Mouse (Mus musculus) lung, embryonic 16.5 days (tissue): ENCODE data around the gene Crygd. TPM values are rescaled to one million over a fixed set of nuclear protein-coding genes. Genes with fewer than 3 reads are reported as not detected.
"Not testable (repeated sequence)": the region's sequence is repeated elsewhere in the genome, so short reads cannot be mapped to it uniquely, and the experiment has no call there.

ENCODE experiments used
- ATAC-seq: fragments of 200-750 bp; cut with Nextera tagmentation; 2 replicates; pipeline ENCODE4 v1.8.0; 2017; ENCODE audit warnings: low read depth, mild to moderate bottlenecking, moderate library complexity
- H3K27ac ChIP-seq: fragments of 300-500 bp; sonication (generic); 2 replicates; pipeline ENCODE4 v1.5.1; 2014; ENCODE audit warnings: mild to moderate bottlenecking, control low read depth, low read length
- H3K27me3 ChIP-seq: fragments of 300-500 bp; sonication (generic); 2 replicates; pipeline ENCODE4 v1.6.1; 2014; ENCODE audit warnings: low read depth, low read length, mixed read lengths; ENCODE audit not compliant: control insufficient read depth, insufficient read depth
- H3K36me3 ChIP-seq: fragments of 300-500 bp; sonication (generic); 2 replicates; pipeline ENCODE4 v1.6.1; 2014; ENCODE audit warnings: low read length; ENCODE audit not compliant: control insufficient read depth, insufficient read depth
- H3K4me1 ChIP-seq: fragments of 300-500 bp; sonication (generic); replicated peaks from 2 replicates; pipeline ENCODE4 v1.6.1; 2014; ENCODE audit warnings: low read length, mixed read lengths; ENCODE audit not compliant: control insufficient read depth, insufficient read depth
- H3K4me2 ChIP-seq: fragments of 300-500 bp; sonication (generic); 2 replicates; pipeline ENCODE4 v1.6.1; 2014; ENCODE audit warnings: low read depth, low read length, control low read depth
- H3K4me3 ChIP-seq: fragments of 300-500 bp; sonication (generic); 2 replicates; pipeline ENCODE4 v1.5.1; 2014; ENCODE audit warnings: mild to moderate bottlenecking, low read length, control low read depth
- H3K9ac ChIP-seq: fragments of 300-500 bp; sonication (generic); 2 replicates; pipeline ENCODE4 v1.6.1; 2014; ENCODE audit warnings: low read length, control low read depth
- H3K9me3 ChIP-seq: fragments of 300-500 bp; sonication (generic); 2 replicates; pipeline ENCODE4 v1.6.1; 2016; ENCODE audit warnings: low read length; ENCODE audit not compliant: control insufficient read depth
- WGBS: fragments of 180-500 bp; shearing (Covaris S2); extraction: QIAGEN DNeasy Blood & Tissue Kit; methylation state at CpG from one replicate; pipeline ENCODE4 v1.1.7; 2014; 5-methylcytosine and 5-hydroxymethylcytosine counted together
- polyA plus RNA-seq: library from polyadenylated mRNA; unstranded; fragments of >200 nt; fragmentation: Nextera tagmentation; extraction: Ambion mirVana; gene quantifications from 2 replicates; pipeline ENCODE4 v1.2.1, GENCODE M21; 2015

Crygd gene
- polyA plus RNA-seq, 1 experiment from 2014 or later, result not detected

DNA sequence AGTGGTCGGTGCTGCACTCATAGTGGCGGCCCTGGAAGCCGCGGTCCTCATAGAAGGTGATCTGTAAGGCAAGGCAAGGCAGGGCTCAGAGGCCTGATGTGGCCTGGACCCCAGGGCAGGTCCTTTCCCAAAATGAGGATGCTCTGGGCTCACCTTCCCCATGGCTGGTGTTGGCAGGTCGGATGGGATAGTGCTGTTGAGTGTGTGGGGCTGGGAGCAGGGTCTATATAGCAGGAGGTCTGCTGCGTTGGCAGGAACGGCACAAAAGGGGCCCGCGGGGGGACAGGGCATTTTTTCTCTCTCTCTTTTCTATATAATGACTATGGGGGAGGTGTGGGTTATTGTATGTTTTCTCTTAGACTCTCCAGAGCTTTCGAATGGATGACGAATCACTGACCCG lies 12.3 kb downstream of the Crygd start, which contains the start of gene Cryge:
Gene Cryge (minus strand): TSS at position 198 of the 400 bp plus-strand sequence.
- 45% methylated on average over 10 of the region's 12 CpGs for WGBS
- H3K27ac ChIP-seq, H3K9me3 ChIP-seq, H3K4me3 ChIP-seq, H3K9ac ChIP-seq, H3K27me3 ChIP-seq, ATAC-seq, H3K4me2 ChIP-seq, H3K4me1 ChIP-seq, H3K36me3 ChIP-seq: not testable (repeated sequence)

- no peak overlapping the region for H3K4me3 ChIP-seq
- 51% methylated on average over 12 of the region's 12 CpGs for WGBS
- H3K9ac ChIP-seq, result no peak overlapping the region
- no peaks in the 10 kb centered on the region for H3K27me3 ChIP-seq
- no peak for ATAC-seq
- no peaks in the 10 kb centered on the region for H3K4me1 ChIP-seq
- no peaks in the 10 kb centered on the region for H3K9me3 ChIP-seq
- H3K36me3 ChIP-seq, result no peaks in the 10 kb centered on the region
- no peak overlapping the region for H3K4me2 ChIP-seq
- no peak overlapping the region for H3K27ac ChIP-seq
Measured at GRCm38 (mm10) chr1:65048781-65049180, 14.5 kb downstream of the Crygd start.

DNA sequence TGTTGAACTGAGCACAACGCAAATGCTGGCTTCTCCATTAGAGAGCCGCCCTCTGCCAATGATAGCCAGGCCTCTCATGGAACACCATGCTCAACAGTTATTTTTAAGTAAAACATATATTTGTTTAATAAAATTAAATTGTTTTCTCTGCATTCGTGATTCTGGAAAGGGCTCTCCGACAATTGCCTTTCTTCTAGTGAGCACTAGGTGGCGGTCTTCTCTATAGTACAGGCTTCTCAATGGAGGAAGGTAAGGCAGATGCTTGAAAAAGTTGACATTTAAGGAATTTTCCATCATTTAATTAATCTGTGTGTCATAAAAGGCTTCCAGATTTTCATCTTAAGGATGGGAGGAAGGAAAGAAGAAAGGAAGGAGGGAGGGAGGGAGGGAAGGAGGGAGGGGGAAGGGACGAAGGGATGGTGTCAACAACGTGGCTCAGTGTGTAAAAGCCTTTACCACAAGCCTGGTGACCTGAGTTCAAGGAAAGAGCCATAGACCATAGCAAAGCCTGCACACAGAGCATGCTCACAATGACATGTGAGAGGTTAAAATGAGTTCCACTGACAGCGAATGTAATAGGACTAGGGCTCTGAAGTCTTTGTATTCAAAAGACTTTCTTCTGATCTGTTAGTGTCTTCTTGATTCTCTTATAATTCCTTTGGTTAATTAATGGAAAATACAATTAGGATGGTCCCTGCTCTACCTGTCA lies 16.7 kb downstream of the Crygd start:
- ATAC-seq, result no peak
- Histone ChIP-seq H3K27ac (no peak overlapping the region), H3K4me3 (no peak overlapping the region), H3K9me3 (no peaks in the 10 kb centered on the region), H3K27me3 (no peaks in the 10 kb centered on the region), H3K9ac (no peak overlapping the region), H3K36me3 (no peaks in the 10 kb centered on the region), H3K4me1 (no peaks in the 10 kb centered on the region), H3K4me2 (no peak overlapping the region; the same call in 1 of the 2 replicates)
- WGBS, result 36% methylated on average over 8 of the region's 8 CpGs

DNA sequence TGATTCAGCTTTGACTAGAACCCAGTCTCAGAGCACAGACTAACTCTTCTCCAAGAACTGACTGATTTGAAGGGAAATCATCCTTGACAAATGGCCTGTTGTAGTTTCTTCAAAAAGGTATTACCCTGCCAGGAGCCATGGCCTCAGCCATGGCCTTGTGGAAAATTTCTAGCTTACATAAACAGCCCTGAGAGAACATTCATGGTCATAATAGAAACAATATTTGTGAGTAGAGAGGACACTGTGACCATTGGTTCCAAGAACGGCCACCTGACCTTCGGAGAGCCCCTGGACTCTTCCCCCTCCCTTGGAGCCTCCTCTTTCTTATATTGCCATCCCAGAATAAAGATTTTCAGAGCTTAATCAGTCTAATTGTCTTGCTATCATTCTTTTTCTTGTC lies 19.8 kb downstream of the Crygd start:
- no peak overlapping the region for H3K4me2 ChIP-seq

GRCm38 (mm10) chr1:65041837-65042236 lies 21.4 kb downstream of the Crygd start:
- Histone ChIP-seq H3K27ac (no peak overlapping the region), H3K36me3 (no peaks in the 10 kb centered on the region), H3K4me2 (no peak overlapping the region), H3K4me1 (no peaks in the 10 kb centered on the region), H3K9ac (no peak overlapping the region), H3K27me3 (no peaks in the 10 kb centered on the region), H3K4me3 (no peak overlapping the region), H3K9me3 (no peaks in the 10 kb centered on the region)
- ATAC-seq, result no peak
- 88% methylated on average over 3 of the region's 3 CpGs for WGBS

More for the DNA sequence above, 19.8 kb downstream of the Crygd start:
- Histone ChIP-seq H3K36me3 (no peaks in the 10 kb centered on the region), H3K27ac (no peak overlapping the region), H3K27me3 (no peaks in the 10 kb centered on the region), H3K4me1 (no peaks in the 10 kb centered on the region), H3K9ac (no peak overlapping the region), H3K4me3 (no peak overlapping the region), H3K9me3 (no peaks in the 10 kb centered on the region)
- ATAC-seq, result no peak
- WGBS, result 85% methylated on average over 2 of the region's 2 CpGs

GRCm38 (mm10) chr1:65040806-65041205 lies 22.4 kb downstream of the Crygd start:
- WGBS, result 56% methylated on average over 6 of the region's 6 CpGs
- Histone ChIP-seq H3K27me3 (no peaks in the 10 kb centered on the region), H3K36me3 (no peaks in the 10 kb centered on the region), H3K27ac (no peak overlapping the region), H3K9me3 (no peaks in the 10 kb centered on the region), H3K4me1 (no peaks in the 10 kb centered on the region), H3K4me2 (no peak overlapping the region), H3K4me3 (no peak overlapping the region), H3K9ac (no peak overlapping the region)
- no peak for ATAC-seq

GRCm38 (mm10) chr1:65039679-65040078 lies 23.6 kb downstream of the Crygd start:
- Histone ChIP-seq H3K4me2 (no peak overlapping the region), H3K27ac (no peak overlapping the region), H3K4me3 (no peak overlapping the region), H3K36me3 (no peaks in the 10 kb centered on the region), H3K9me3 (no peaks in the 10 kb centered on the region), H3K4me1 (no peaks in the 10 kb centered on the region), H3K27me3 (no peaks in the 10 kb centered on the region), H3K9ac (no peak overlapping the region)
- whole genome bisulfite sequencing, result 61% methylated on average over 3 of the region's 3 CpGs
- no peak for ATAC-seq

DNA sequence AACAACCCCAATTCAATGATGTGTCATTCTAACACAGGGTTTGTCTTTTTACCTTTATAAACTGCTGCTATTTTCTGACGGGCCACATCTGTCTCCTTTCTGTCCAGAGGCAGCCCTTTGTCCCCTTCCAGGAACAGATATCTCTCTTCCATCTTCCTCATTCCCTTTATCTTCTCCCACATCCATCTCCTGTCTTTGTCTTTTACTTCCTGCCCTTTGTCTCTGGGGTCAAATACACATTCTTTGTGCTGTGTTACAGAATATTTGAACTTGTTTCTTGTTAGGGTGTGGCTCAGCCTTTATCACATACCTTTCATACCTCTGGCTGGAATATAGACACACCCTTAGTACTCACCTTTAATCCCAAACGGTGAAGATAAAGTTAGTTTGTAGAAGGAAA lies 25.7 kb downstream of the Crygd start:
- Histone ChIP-seq H3K4me2 (no peak overlapping the region), H3K36me3 (no peaks in the 10 kb centered on the region), H3K27ac (no peak overlapping the region), H3K9ac (no peak overlapping the region), H3K9me3 (no peaks in the 10 kb centered on the region), H3K4me3 (no peak overlapping the region), H3K4me1 (no peaks in the 10 kb centered on the region), H3K27me3 (no peaks in the 10 kb centered on the region)
- ATAC-seq, result no peak
- 26% methylated on average over 2 of the region's 2 CpGs for WGBS

GRCm38 (mm10) chr1:65035513-65035912 lies 27.7 kb downstream of the Crygd start:
- Histone ChIP-seq H3K4me3 (no peak overlapping the region), H3K9me3 (no peaks in the 10 kb centered on the region), H3K36me3 (no peaks in the 10 kb centered on the region), H3K27me3 (no peaks in the 10 kb centered on the region), H3K27ac (no peak overlapping the region), H3K4me2 (no peak overlapping the region), H3K9ac (no peak overlapping the region), H3K4me1 (no peaks in the 10 kb centered on the region)
- ATAC-seq, result no peak
- 27% methylated on average over 3 of the region's 3 CpGs for WGBS

DNA sequence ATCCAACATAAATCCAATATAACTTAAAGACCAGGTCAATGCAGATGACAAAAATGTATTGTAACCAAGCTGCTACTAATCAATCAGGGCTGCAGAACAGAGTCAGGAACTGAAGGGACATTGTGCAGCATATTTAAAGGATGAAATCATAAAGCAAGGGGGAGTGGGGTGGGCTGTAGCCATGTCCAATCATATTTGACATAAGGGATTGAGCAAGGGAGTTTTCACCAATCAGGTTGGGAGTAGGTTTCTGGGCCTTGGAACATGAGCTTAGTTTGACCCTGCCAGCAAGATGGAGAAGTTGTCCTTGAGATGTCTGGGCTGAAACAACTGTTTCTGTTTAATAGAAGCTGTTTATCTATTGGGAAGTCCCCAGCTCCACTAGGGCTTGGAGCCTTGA lies 30.6 kb downstream of the Crygd start, which contains the start of gene Akr1cl:
Gene Akr1cl (minus strand): TSS at position 119 of the 400 bp plus-strand sequence.
- Histone ChIP-seq H3K27ac (no peak within 1 kb of the TSS), H3K4me2 (no peak within 1 kb of the TSS), H3K9ac (no peak within 1 kb of the TSS), H3K9me3 (no peaks in the 10 kb centered on the region), H3K27me3 (no peaks in the 10 kb centered on the region), H3K36me3 (no peaks in the 10 kb centered on the region), H3K4me3 (no peak within 1 kb of the TSS), H3K4me1 (no peaks in the 10 kb centered on the region)
- no peak for ATAC-seq
